Mouse (Mus musculus) forebrain, embryonic 10.5 days (tissue): ENCODE data around the gene Mcub. TPM values are rescaled to one million over a fixed set of nuclear protein-coding genes. Genes with fewer than 3 reads are reported as not detected.

Source experiments
- DNase-seq: peaks from one replicate; pipeline ENCODE4 v3.0.0-alpha.2; 2017; ENCODE audit warnings: low spot score; ENCODE audit errors: extremely low spot score
- H3K27ac ChIP-seq: fragments of 300-500 bp; sonication (generic); 2 replicates; pipeline ENCODE4 v1.5.1; 2016; ENCODE audit warnings: mild to moderate bottlenecking
- H3K27me3 ChIP-seq: fragments of 300-500 bp; sonication (generic); 2 replicates; pipeline ENCODE4 v1.6.1; 2016; ENCODE audit warnings: mild to moderate bottlenecking; ENCODE audit not compliant: poor library complexity, severe bottlenecking
- H3K36me3 ChIP-seq: fragments of 300-500 bp; sonication (generic); replicated peaks from 2 replicates; pipeline ENCODE4 v1.6.1; 2016; ENCODE audit warnings: mild to moderate bottlenecking, moderate library complexity
- H3K4me1 ChIP-seq: fragments of 300-500 bp; sonication (generic); 2 replicates; pipeline ENCODE4 v1.6.1; 2016
- H3K4me3 ChIP-seq: fragments of 300-500 bp; sonication (generic); 2 replicates; pipeline ENCODE4 v1.5.1; 2016; ENCODE audit warnings: mild to moderate bottlenecking, moderate library complexity
- H3K9me3 ChIP-seq: fragments of 300-500 bp; sonication (generic); 2 replicates; pipeline ENCODE4 v1.6.1; 2016; ENCODE audit warnings: mild to moderate bottlenecking, moderate library complexity
- WGBS: fragments of 180-500 bp; shearing (Covaris S2); methylation state at CpG from one replicate; pipeline ENCODE4 v1.1.7; 2016; 5-methylcytosine and 5-hydroxymethylcytosine counted together
- polyA plus RNA-seq: library from polyadenylated mRNA; unstranded; fragments of >200 nt; fragmentation: Nextera tagmentation; extraction: Ambion mirVana; gene quantifications from 2 replicates; pipeline ENCODE4 v1.2.1, GENCODE M21; 2016

The Mcub gene
- polyA plus RNA-seq, 1 experiment from 2014 or later: 1.6 TPM

- Histone ChIP-seq H3K27ac (no peak overlapping the region), H3K27me3 (no peaks in the 10 kb centered on the region), H3K9me3 (no peaks in the 10 kb centered on the region), H3K4me3 (no peak overlapping the region), H3K4me1 (no peaks in the 10 kb centered on the region), H3K36me3 (peaks cover 73% of the 10 kb centered on the region)
- DNase-seq: no peak
- WGBS: 92% methylated on average over 14 of the region's 14 CpGs
These were observed 58.0 kb downstream of the Mcub start for GRCm38 (mm10) chr3:129912025-129912424.

- H3K4me1 ChIP-seq: peaks cover 24% of the 10 kb centered on the region
- WGBS: 88% methylated on average over 7 of the region's 7 CpGs
- no peaks in the 10 kb centered on the region for H3K27me3 ChIP-seq
- no peak overlapping the region for H3K27ac ChIP-seq
- peaks cover 34% of the 10 kb centered on the region for H3K36me3 ChIP-seq
- H3K9me3 ChIP-seq: no peaks in the 10 kb centered on the region
- DNase-seq: no peak
- no peak overlapping the region for H3K4me3 ChIP-seq
These were observed 65.4 kb downstream of the Mcub start for GRCm38 (mm10) chr3:129904381-129905132.

GRCm38 (mm10) chr3:129903866-129904265 is 66.1 kb downstream of the Mcub start:
- 90% methylated on average over 8 of the region's 8 CpGs for WGBS

GRCm38 (mm10) chr3:129903369-129903768 is 66.6 kb downstream of the Mcub start:
- Histone ChIP-seq H3K27ac (no peak overlapping the region), H3K4me1 (peaks cover 24% of the 10 kb centered on the region), H3K4me3 (no peak overlapping the region), H3K36me3 (peaks cover 22% of the 10 kb centered on the region), H3K9me3 (no peaks in the 10 kb centered on the region), H3K27me3 (no peaks in the 10 kb centered on the region)
- WGBS: 94% methylated on average over 3 of the region's 3 CpGs
- no peak for DNase-seq

More at GRCm38 (mm10) chr3:129903866-129904265, 66.1 kb downstream of the Mcub start:
- DNase-seq: no peak
- peaks cover 27% of the 10 kb centered on the region for H3K36me3 ChIP-seq
- H3K9me3 ChIP-seq: no peaks in the 10 kb centered on the region
- peaks cover 24% of the 10 kb centered on the region for H3K4me1 ChIP-seq
- H3K27me3 ChIP-seq: no peaks in the 10 kb centered on the region
- no peak overlapping the region for H3K27ac ChIP-seq
- H3K4me3 ChIP-seq: no peak overlapping the region

- DNase-seq: peak; percentile 85
- Histone ChIP-seq H3K4me1 (peaks cover 24% of the 10 kb centered on the region), H3K36me3 (peaks cover 9% of the 10 kb centered on the region), H3K27ac (peak within 1 kb of the TSS; percentile 92), H3K4me3 (peak within 1 kb of the TSS; percentile 83), H3K27me3 (no peaks in the 10 kb centered on the region), H3K9me3 (no peaks in the 10 kb centered on the region)
- under 1% methylated on average over 34 of the region's 34 CpGs for WGBS
These were observed 68.7 kb downstream of the Mcub start, which contains the start of gene Casp6 for GRCm38 (mm10) chr3:129901271-129901809. TSS of gene Casp6 (plus strand) at chr3:129901425.

- no peak for DNase-seq
- no peaks in the 10 kb centered on the region for H3K9me3 ChIP-seq
- no peak overlapping the region for H3K4me3 ChIP-seq
- H3K27me3 ChIP-seq: no peaks in the 10 kb centered on the region
- 66% methylated on average over 4 of the region's 4 CpGs for WGBS
- no peak overlapping the region for H3K27ac ChIP-seq
- H3K36me3 ChIP-seq: peaks cover 16% of the 10 kb centered on the region
- H3K4me1 ChIP-seq: peaks cover 24% of the 10 kb centered on the region
These were observed 71.1 kb downstream of the Mcub start for GRCm38 (mm10) chr3:129898886-129899285.

- WGBS: 86% methylated on average over 6 of the region's 6 CpGs
- no peaks in the 10 kb centered on the region for H3K27me3 ChIP-seq
- no peak overlapping the region for H3K4me3 ChIP-seq
- no peak for DNase-seq
- no peak overlapping the region for H3K27ac ChIP-seq
- peaks cover 9% of the 10 kb centered on the region for H3K4me1 ChIP-seq
- H3K9me3 ChIP-seq: no peaks in the 10 kb centered on the region
- peaks cover 34% of the 10 kb centered on the region for H3K36me3 ChIP-seq
These were observed 73.4 kb downstream of the Mcub start for GRCm38 (mm10) chr3:129896591-129896990.

- Histone ChIP-seq H3K36me3 (peaks cover 52% of the 10 kb centered on the region), H3K9me3 (no peaks in the 10 kb centered on the region), H3K27me3 (no peaks in the 10 kb centered on the region), H3K4me1 (no peaks in the 10 kb centered on the region), H3K4me3 (no peak overlapping the region), H3K27ac (no peak overlapping the region)
- no peak for DNase-seq
- 94% methylated on average over 3 of the region's 3 CpGs for WGBS
These were observed 76.9 kb downstream of the Mcub start for GRCm38 (mm10) chr3:129893143-129893542.

GRCm38 (mm10) chr3:129892003-129892402 is 78.0 kb downstream of the Mcub start:
- 86% methylated on average over 5 of the region's 5 CpGs for WGBS
- DNase-seq: no peak
- no peak overlapping the region for H3K4me3 ChIP-seq

GRCm38 (mm10) chr3:129887779-129888517 is 82.1 kb downstream of the Mcub start:
- no peak for DNase-seq
- Histone ChIP-seq H3K36me3 (peaks cover 30% of the 10 kb centered on the region), H3K9me3 (no peaks in the 10 kb centered on the region), H3K4me1 (no peaks in the 10 kb centered on the region), H3K27ac (no peak overlapping the region), H3K27me3 (no peaks in the 10 kb centered on the region), H3K4me3 (no peak overlapping the region)
- 91% methylated on average over 13 of the region's 13 CpGs for WGBS

More at GRCm38 (mm10) chr3:129892003-129892402, 78.0 kb downstream of the Mcub start:
- Histone ChIP-seq H3K27me3 (no peaks in the 10 kb centered on the region), H3K4me1 (no peaks in the 10 kb centered on the region), H3K36me3 (peaks cover 52% of the 10 kb centered on the region), H3K27ac (no peak overlapping the region), H3K9me3 (no peaks in the 10 kb centered on the region)

- no peak for DNase-seq
- Histone ChIP-seq H3K27me3 (no peaks in the 10 kb centered on the region), H3K36me3 (peaks cover 18% of the 10 kb centered on the region), H3K9me3 (no peaks in the 10 kb centered on the region), H3K27ac (no peak overlapping the region), H3K4me1 (no peaks in the 10 kb centered on the region), H3K4me3 (no peak overlapping the region)
- WGBS: 86% methylated on average over 5 of the region's 5 CpGs
These were observed 83.6 kb downstream of the Mcub start for GRCm38 (mm10) chr3:129886430-129886829.

- H3K4me1 ChIP-seq: no peaks in the 10 kb centered on the region
- H3K9me3 ChIP-seq: no peaks in the 10 kb centered on the region
- no peak overlapping the region for H3K4me3 ChIP-seq
- H3K27ac ChIP-seq: no peak overlapping the region
- no peaks in the 10 kb centered on the region for H3K27me3 ChIP-seq
- WGBS: 92% methylated on average over 9 of the region's 9 CpGs
- DNase-seq: no peak
- peaks cover 10% of the 10 kb centered on the region for H3K36me3 ChIP-seq
These were observed 84.4 kb downstream of the Mcub start for GRCm38 (mm10) chr3:129885577-129885976.
